Mouse (Mus musculus) cerebral cortex, adult 2 months (tissue): ENCODE measurements around the gene Mark2.

Source experiments
- WGBS: fragments of 180-500 bp; shearing (Covaris S2); methylation state at CpG from one replicate; pipeline ENCODE4 v1.1.7; 2018; 5-methylcytosine and 5-hydroxymethylcytosine counted together

The Mark2 gene

DNA sequence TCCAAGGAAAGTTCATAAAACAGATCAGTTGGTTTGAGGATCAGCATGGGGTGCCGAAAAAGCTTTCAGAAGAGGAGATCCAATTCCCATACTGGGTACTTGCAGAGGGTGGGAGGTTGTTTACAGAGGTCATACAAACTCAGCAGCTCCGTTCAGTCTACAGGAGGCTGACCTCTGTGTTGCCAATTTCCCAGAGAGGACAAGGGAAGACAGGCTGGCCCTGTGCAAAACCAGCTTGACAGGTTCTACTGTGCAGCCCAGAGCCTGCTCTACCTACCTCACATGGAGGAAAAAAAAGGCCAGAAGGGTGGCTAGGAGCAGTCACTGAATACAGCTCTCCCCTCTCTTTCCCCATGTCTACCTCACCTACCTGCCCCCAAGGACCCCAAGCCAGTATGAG, 7.6 kb downstream of the Mark2 start:
- WGBS: 71% methylated on average over 2 of the region's 2 CpGs

GRCm38 (mm10) chr19:7321391-7321790, 20.3 kb downstream of the Mark2 start:
- WGBS: 58% methylated on average over 3 of the region's 3 CpGs

DNA sequence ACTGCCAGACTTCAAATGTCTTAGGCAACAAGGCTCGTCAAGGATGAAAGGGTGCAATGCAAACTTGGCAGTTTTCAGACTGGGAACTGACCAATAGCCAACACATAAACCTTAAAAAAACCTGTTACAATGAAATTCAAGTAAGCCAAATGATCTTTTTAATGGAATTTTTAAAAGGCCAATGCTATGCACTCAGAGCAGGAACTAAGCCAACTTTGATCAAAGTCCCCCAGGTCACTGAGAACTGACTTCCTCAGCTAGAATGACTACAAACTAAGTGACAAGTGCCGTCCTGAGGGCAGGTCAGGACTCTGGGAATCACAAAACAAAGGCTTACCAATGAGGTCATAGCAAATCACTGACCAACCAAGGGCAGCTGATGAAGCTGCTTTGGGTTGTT, 21.5 kb downstream of the Mark2 start:
- 51% methylated on average over 2 of the region's 2 CpGs for WGBS

- 88% methylated on average over 4 of the region's 4 CpGs for WGBS
Measured at GRCm38 (mm10) chr19:7317716-7318115, 23.9 kb downstream of the Mark2 start.

- WGBS: 45% methylated on average over 4 of the region's 4 CpGs
Measured at GRCm38 (mm10) chr19:7316822-7317221, 24.8 kb downstream of the Mark2 start.

- 72% methylated on average over 4 of the region's 4 CpGs for WGBS
Measured at GRCm38 (mm10) chr19:7315587-7315984, 26.1 kb downstream of the Mark2 start.

GRCm38 (mm10) chr19:7314976-7315586, 26.6 kb downstream of the Mark2 start:
- WGBS: 35% methylated on average over 8 of the region's 8 CpGs

- 88% methylated on average over 2 of the region's 2 CpGs for WGBS
Measured at GRCm38 (mm10) chr19:7313660-7314059, 28.0 kb downstream of the Mark2 start.

GRCm38 (mm10) chr19:7311306-7311705, 30.4 kb downstream of the Mark2 start:
- WGBS: 25% methylated on average over 10 of the region's 10 CpGs

DNA sequence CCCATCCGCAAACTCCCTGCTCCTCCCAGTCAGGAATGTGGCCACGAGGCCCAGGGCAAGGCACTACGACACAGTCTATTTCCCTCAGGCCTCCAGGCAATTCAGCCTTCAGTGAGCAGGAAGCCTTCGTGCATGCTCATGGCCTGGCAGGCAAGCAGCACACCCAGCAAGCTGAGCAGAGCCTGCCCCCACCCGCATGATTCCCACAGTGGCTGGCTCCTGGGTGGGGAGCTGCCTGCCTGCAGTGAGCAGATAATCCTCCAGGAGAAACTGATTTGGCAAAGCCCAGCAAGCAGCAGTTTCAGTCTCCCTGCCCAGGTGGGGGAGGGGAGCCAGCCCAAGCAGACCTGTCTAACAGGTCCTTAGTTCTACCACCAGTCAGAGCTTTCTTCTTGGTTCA, 31.0 kb downstream of the Mark2 start:
- 36% methylated on average over 5 of the region's 5 CpGs for WGBS

DNA sequence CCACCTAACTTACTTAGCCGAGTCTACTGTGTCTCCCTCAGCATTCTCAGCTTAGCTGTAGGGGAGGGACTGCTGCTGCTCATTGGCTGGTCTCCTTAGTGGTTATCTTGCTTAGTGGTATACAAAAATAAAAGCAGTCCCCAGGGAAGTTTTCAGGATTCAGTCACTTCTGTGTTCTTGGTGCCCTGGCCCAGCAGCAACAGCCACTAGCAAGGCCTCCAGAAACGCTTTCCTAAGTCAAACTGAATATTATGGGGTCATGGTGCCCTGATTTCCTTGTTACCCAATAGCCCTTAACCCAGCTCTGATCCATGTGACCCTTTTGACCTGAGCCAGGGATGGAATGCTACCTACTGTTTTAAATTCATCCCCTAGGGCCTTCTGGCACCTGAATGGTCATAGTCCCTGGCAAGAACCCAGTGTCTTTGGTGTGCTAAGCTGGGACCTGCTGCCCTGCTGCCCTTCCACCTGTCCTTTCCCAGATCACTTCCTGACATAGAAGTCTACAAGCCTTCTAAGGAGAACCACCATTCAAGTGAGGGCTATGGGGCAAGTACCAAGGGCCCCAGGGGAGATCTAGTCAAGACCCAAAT, 31.8 kb downstream of the Mark2 start:
- WGBS: 52% methylated on average over 2 of the region's 2 CpGs

GRCm38 (mm10) chr19:7307995-7308770, 33.5 kb downstream of the Mark2 start:
- WGBS: 49% methylated on average over 8 of the region's 8 CpGs

- 57% methylated on average over 3 of the region's 3 CpGs for WGBS
Measured at GRCm38 (mm10) chr19:7306968-7307367, 34.7 kb downstream of the Mark2 start.

- 71% methylated on average over 10 of the region's 11 CpGs for WGBS
Measured at GRCm38 (mm10) chr19:7305380-7306310, 36.0 kb downstream of the Mark2 start.

DNA sequence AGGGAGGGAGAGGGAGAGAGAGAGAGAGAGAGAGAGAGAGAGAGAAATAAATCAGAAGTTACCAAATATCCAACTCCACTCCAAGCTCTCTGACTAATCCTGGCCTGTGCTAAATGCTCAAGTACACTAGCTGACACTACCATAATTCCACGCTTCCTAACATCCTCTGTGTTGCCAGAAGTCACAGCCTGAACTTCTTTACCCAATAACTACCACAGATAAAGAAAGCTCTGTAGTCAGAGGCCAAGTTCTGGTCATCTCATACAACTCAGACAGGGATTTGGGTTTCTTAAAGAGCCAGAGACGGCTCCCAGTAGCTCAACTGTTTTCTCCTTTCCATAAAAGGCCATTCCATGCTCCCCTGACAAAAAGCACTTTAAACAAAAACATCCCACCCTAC, 36.9 kb downstream of the Mark2 start:
- 45% methylated on average over 2 of the region's 2 CpGs for WGBS

- WGBS: 39% methylated on average over 6 of the region's 6 CpGs
Measured at GRCm38 (mm10) chr19:7303796-7304195, 37.9 kb downstream of the Mark2 start.

DNA sequence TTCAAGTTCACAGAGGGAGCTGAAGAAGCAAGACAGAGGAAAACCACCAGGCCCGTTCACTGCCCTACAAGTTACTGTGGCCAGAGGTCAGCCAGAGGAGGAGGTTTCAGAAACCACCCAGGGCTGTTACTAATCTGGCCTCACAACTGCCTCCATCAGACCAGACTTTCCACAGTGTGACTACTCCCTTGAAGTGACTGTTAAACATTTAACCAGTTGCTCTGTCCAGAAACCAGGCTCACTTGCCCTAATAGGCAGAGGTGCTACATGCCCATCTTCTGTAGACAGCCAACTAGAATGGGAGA, 39.2 kb downstream of the Mark2 start:
- 57% methylated on average over 1 of the region's 1 CpGs for WGBS

DNA sequence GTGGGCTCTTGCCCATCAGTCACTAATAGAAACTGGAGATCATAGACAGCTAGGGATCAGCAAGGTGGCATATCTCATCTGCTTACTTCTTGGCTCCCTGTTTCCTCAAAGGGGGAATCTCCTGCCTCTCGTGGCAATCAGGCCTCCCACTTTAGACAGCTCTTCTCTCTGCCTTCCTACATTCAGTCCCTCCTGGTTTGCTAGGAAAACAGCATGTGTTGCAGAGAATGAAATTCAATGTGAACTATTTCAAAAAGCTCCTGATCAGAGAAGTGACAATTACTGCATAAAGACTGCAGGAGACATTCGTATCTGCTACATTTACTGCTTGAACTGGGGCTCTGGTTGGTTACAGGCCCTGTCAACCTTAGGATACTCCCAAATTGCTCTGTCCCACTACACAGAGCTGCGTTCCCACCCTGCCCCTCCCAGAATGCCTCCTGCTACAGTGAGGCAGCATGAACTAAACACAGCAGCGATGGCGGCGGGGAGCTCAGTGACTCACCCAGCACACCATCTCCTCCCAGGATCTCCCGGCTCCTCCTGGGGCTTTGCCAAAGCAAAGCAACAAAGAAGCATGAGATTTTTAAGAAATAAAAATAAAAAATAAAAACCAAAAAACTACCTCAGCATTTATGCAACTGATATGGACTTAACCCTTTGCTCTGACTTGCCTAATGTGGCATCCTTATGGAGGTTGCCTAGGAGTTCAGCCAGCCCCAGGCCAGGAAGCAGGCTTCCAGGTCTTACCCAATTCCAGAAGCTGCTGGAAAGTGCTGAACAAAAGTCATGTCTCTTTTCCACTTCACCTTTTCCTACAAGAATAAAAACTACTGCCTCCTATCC, 39.8 kb downstream of the Mark2 start:
- WGBS: 23% methylated on average over 7 of the region's 7 CpGs

GRCm38 (mm10) chr19:7300078-7300477, 41.6 kb downstream of the Mark2 start:
- WGBS: 75% methylated on average over 1 of the region's 1 CpGs

DNA sequence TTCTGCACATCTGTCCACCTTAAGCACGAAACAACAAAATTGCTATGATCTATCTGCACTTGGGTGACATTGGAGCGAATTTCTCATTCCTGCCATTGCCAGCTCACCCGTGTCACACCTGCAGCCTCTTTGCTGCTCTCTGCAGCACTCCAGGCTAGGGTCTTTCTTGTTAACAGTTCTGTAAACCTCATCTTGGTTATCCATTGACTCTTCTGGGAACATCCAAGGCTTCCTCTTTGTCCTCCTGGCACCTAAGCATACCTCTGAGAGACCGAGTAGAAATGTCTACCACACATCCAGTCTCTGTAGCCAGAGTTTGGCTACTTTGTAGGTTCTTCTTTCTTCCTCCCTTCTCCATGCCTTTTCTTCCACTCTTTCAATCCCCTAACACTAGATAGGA, 45.7 kb downstream of the Mark2 start:
- WGBS: 88% methylated on average over 4 of the region's 4 CpGs

GRCm38 (mm10) chr19:7295071-7295658, 46.5 kb downstream of the Mark2 start:
- 43% methylated on average over 15 of the region's 15 CpGs for WGBS
